Mouse (Mus musculus): ENCODE measurements around the gene Shkbp1. TPM values are rescaled to one million over a fixed set of nuclear protein-coding genes. Genes with fewer than 3 reads are reported as not detected.

The Shkbp1 gene
- 62.4 and 67.7 TPM in 2 replicates for polyA plus RNA-seq (2016; fragmentation: Nextera tagmentation; extraction: Ambion mirVana)

GRCm38 (mm10) chr7:27355745-27356240 is at the start of gene Shkbp1:
Shkbp1 (minus strand) TSS chr7:27356019.
- Histone ChIP-seq H3K36me3 (replicated peaks) (peaks cover 27% of the 10 kb centered on the region), H3K27ac (peak within 1 kb of the TSS; percentile 85), H3K4me3 (peak within 1 kb of the TSS; percentile 80), H3K9me3 (peaks cover 6% of the 10 kb centered on the region; the same call in 1 of the 2 replicates), H3K27me3 (ENCODE audit: poor library complexity, severe bottlenecking) (peaks cover 45% of the 10 kb centered on the region), H3K4me1 (peaks cover 32% of the 10 kb centered on the region)
- peak; percentile 90 for DNase-seq (ENCODE audit: extremely low spot score, low spot score)
- WGBS, result under 1% methylated on average over 34 of the region's 34 CpGs

GRCm38 (mm10) chr7:27404203-27404942 is 48.6 kb upstream of the Shkbp1 start:
- WGBS, result 7% methylated on average over 81 of the region's 81 CpGs
- Histone ChIP-seq H3K36me3 (replicated peaks) (no peaks in the 10 kb centered on the region), H3K4me3 (peak overlapping the region; percentile 33), H3K9me3 (peaks cover 14% of the 10 kb centered on the region), H3K4me1 (peaks cover 20% of the 10 kb centered on the region), H3K27ac (no peak overlapping the region), H3K27me3 (ENCODE audit: poor library complexity, severe bottlenecking) (peaks cover 97% of the 10 kb centered on the region)
- no peak for DNase-seq (ENCODE audit: extremely low spot score, low spot score)

DNA sequence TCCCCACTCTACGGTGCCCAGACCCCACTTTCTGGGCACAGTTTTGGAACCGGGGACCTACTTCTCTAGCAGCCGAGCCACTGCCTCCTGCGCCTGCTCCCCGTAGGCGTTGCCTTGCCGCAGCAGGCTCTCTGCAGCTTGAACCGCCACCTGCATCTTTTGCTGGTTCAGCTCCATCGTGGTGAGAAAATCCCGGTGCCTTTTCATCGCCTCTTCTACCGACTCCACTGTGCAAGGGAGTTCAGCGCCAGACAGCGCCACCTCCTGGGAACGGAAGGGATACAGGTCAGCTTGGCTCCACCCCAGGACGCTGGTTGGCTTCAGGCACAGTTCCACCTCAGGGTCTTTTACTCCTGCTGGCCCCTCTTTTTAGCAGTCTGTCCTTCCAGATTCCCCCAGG is 46.9 kb upstream of the Shkbp1 start:
- H3K4me1 ChIP-seq, result peaks cover 7% of the 10 kb centered on the region
- WGBS, result 10% methylated on average over 16 of the region's 16 CpGs
- DNase-seq (ENCODE audit: extremely low spot score, low spot score), result peak; percentile 61
- H3K9me3 ChIP-seq, result peaks cover 14% of the 10 kb centered on the region
- H3K27me3 ChIP-seq (ENCODE audit: poor library complexity, severe bottlenecking), result peaks cover 97% of the 10 kb centered on the region
- H3K36me3 ChIP-seq (replicated peaks), result no peaks in the 10 kb centered on the region
- no peak overlapping the region for H3K27ac ChIP-seq
- no peak overlapping the region for H3K4me3 ChIP-seq

GRCm38 (mm10) chr7:27400545-27400944 is 44.7 kb upstream of the Shkbp1 start:
- Histone ChIP-seq H3K36me3 (replicated peaks) (no peaks in the 10 kb centered on the region), H3K27ac (no peak overlapping the region), H3K4me1 (peaks cover 28% of the 10 kb centered on the region), H3K9me3 (peaks cover 6% of the 10 kb centered on the region), H3K27me3 (ENCODE audit: poor library complexity, severe bottlenecking) (peaks cover 97% of the 10 kb centered on the region), H3K4me3 (no peak overlapping the region)
- no peak for DNase-seq (ENCODE audit: extremely low spot score, low spot score)
- WGBS, result 81% methylated on average over 7 of the region's 7 CpGs

GRCm38 (mm10) chr7:27397048-27397949 is 41.5 kb upstream of the Shkbp1 start:
- no peaks in the 10 kb centered on the region for H3K9me3 ChIP-seq
- 18% methylated on average over 26 of the region's 26 CpGs for WGBS
- peaks cover 22% of the 10 kb centered on the region for H3K4me1 ChIP-seq
- no peak overlapping the region for H3K27ac ChIP-seq
- H3K27me3 ChIP-seq (ENCODE audit: poor library complexity, severe bottlenecking), result peaks cover 97% of the 10 kb centered on the region
- DNase-seq (ENCODE audit: extremely low spot score, low spot score), result peak; percentile 55
- H3K4me3 ChIP-seq, result peak overlapping the region; percentile 57
- no peaks in the 10 kb centered on the region for H3K36me3 ChIP-seq (replicated peaks)

- peak overlapping the region; percentile 33; the same call in 1 of the 2 replicates for H3K27ac ChIP-seq
Observed at GRCm38 (mm10) chr7:27396184-27397047, 40.6 kb upstream of the Shkbp1 start.

DNA sequence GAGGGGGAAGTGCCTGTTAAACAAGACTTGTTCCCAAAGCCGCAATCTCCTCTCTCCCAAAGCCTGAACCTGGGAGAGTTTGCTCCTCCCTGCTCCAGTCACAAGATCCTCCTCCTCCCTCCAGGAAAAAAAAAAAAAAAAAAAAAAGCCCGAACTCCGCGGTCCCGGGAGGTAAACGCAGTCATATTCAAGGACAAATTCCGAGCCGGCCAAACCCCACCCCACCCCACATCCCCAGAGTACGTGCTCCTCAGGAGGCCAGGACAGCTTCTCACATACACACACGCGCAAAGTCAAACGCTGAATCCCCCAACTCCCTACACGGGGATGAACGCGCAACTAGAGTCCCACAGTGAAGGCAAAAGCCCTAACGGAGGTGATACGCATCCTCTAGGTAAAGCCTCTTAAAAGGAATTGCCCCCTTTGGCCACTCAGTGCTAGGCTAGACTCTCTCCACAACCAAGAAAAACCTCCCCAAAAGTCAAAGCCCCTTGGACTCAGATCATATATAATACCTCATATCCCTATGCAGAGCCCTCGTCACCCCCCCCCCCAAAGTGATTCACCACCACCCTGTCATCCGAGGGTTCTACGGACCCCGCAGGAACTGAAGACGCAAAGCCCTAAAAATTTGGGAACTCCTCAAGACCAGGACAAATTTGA is 39.8 kb upstream of the Shkbp1 start:
- 2% methylated on average over 22 of the region's 22 CpGs for WGBS
- Histone ChIP-seq H3K36me3 (replicated peaks) (no peaks in the 10 kb centered on the region), H3K9me3 (no peaks in the 10 kb centered on the region), H3K27me3 (ENCODE audit: poor library complexity, severe bottlenecking) (peaks cover 97% of the 10 kb centered on the region), H3K4me3 (peak overlapping the region; percentile 57), H3K27ac (no peak overlapping the region), H3K4me1 (peaks cover 22% of the 10 kb centered on the region)
- DNase-seq (ENCODE audit: extremely low spot score, low spot score), result no peak

More at GRCm38 (mm10) chr7:27396184-27397047, 40.6 kb upstream of the Shkbp1 start:
- Histone ChIP-seq H3K27me3 (ENCODE audit: poor library complexity, severe bottlenecking) (peaks cover 97% of the 10 kb centered on the region), H3K36me3 (replicated peaks) (no peaks in the 10 kb centered on the region), H3K4me3 (peak overlapping the region; percentile 57), H3K9me3 (no peaks in the 10 kb centered on the region), H3K4me1 (peaks cover 22% of the 10 kb centered on the region)
- 2% methylated on average over 35 of the region's 68 CpGs for WGBS
- peak; percentile 43 for DNase-seq (ENCODE audit: extremely low spot score, low spot score)

DNA sequence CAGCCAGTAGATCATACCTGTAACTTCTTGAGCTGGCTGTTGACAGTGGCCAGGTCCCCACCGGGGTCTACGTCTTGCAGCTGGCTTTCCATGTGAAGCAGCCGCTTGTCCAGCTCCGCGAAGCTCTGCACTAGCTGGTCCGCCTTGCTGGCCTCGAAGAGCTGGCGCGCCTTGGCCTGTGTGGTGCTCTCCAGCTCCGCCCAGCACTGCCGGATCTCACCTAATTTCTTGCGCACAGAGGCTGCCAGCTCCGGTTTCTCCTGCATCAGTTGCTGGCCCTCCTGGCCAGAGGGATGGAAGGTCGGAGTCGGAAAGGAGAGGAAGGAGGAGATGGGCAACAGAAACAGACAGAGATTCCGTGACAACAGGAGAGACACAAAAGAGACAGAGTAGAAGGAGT is 35.6 kb upstream of the Shkbp1 start:
- Histone ChIP-seq H3K27ac (no peak overlapping the region), H3K4me3 (no peak overlapping the region), H3K4me1 (peaks cover 9% of the 10 kb centered on the region), H3K9me3 (no peaks in the 10 kb centered on the region), H3K36me3 (replicated peaks) (no peaks in the 10 kb centered on the region), H3K27me3 (ENCODE audit: poor library complexity, severe bottlenecking) (peaks cover 59% of the 10 kb centered on the region)
- WGBS, result 41% methylated on average over 16 of the region's 16 CpGs
- no peak for DNase-seq (ENCODE audit: extremely low spot score, low spot score)

DNA sequence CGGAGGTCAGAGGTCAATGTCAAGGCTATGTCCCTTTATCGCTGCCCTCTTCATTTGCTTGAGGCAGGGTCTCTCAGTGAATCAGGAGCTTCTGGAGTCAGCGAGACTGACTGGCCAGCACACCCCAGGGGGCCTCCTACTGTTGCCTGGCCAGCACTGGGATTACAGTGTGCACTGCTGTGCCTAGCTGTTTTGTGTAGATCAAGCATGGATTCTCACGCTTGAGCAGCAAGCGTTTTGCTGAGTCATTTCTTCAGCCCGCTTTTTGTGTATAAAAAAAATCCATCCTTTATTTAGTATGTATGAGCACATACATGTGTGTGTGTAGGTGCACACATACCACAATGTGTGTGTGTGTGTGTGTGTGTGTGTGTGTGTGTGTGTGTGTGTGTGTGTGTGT is 33.4 kb upstream of the Shkbp1 start:
- Histone ChIP-seq H3K4me3 (no peak overlapping the region), H3K36me3 (replicated peaks) (no peaks in the 10 kb centered on the region), H3K4me1 (peaks cover 5% of the 10 kb centered on the region; the same call in 1 of the 2 replicates), H3K9me3 (no peaks in the 10 kb centered on the region), H3K27ac (no peak overlapping the region), H3K27me3 (ENCODE audit: poor library complexity, severe bottlenecking) (peaks cover 37% of the 10 kb centered on the region)
- DNase-seq (ENCODE audit: extremely low spot score, low spot score), result no peak
- WGBS, result 71% methylated on average over 6 of the region's 6 CpGs

- Histone ChIP-seq H3K4me3 (no peak overlapping the region), H3K9me3 (no peaks in the 10 kb centered on the region), H3K4me1 (peaks cover 5% of the 10 kb centered on the region; the same call in 1 of the 2 replicates), H3K36me3 (replicated peaks) (no peaks in the 10 kb centered on the region), H3K27me3 (ENCODE audit: poor library complexity, severe bottlenecking) (0 out of 2 replicates have a peak, but pooled peaks cover 4% of the 10 kb centered on the region), H3K27ac (no peak overlapping the region)
- WGBS, result 33% methylated on average over 4 of the region's 4 CpGs
- no peak for DNase-seq (ENCODE audit: extremely low spot score, low spot score)
Observed at GRCm38 (mm10) chr7:27384731-27385130, 28.9 kb upstream of the Shkbp1 start.

- 79% methylated on average over 5 of the region's 5 CpGs for WGBS
- H3K36me3 ChIP-seq (replicated peaks), result no peaks in the 10 kb centered on the region
- no peak overlapping the region for H3K4me3 ChIP-seq
- H3K4me1 ChIP-seq, result peaks cover 5% of the 10 kb centered on the region; the same call in 1 of the 2 replicates
- H3K9me3 ChIP-seq, result no peaks in the 10 kb centered on the region
- DNase-seq (ENCODE audit: extremely low spot score, low spot score), result no peak
- no peak overlapping the region for H3K27ac ChIP-seq
- H3K27me3 ChIP-seq (ENCODE audit: poor library complexity, severe bottlenecking), result peaks cover 6% of the 10 kb centered on the region
Observed at GRCm38 (mm10) chr7:27384134-27384533, 28.3 kb upstream of the Shkbp1 start.

All from forebrain, embryonic 10.5 days (tissue).